9 mouse cellular contexts compared by ENCODE assay signal in genomic region chr11:87443373-87443883, GRCm38 (mm10). TPM values are rescaled to one million over a fixed set of nuclear protein-coding genes. Genes with fewer than 3 reads are reported as not detected.
A peak's percentile ranks its signal among the peaks of the same experiment; 100 is the strongest.
DNase-seq lines count a peak whose midpoint lies in the region; ATAC-seq and TF ChIP-seq lines count a peak whose summit lies in the region.
"Had no signal": no experiment of that assay in that cellular context is flagged by ENCODE, and none has a peak within 500 bp of the region (broad histone marks: within the 10 kb centered on the region; RNA-seq: fewer than 3 reads in every experiment).

No protein-coding gene starts in this region.

- no peak overlapping the region for H3K4me2 ChIP-seq in midbrain, postnatal 0 days (ENCODE audit: low read depth, low read length, poor library complexity, severe bottlenecking)
- no peak overlapping the region for H3K4me2 ChIP-seq in stomach, postnatal 0 days (replicated peaks; ENCODE audit: low read depth)

- no peaks in the 10 kb centered on the region for H3K27me3 ChIP-seq in midbrain, postnatal 0 days (ENCODE audit: insufficient read depth, low read length)
- H3K27me3 ChIP-seq in stomach, postnatal 0 days (ENCODE audit: control insufficient read depth, insufficient read depth, low read length): no peaks in the 10 kb centered on the region

- H3K4me1 ChIP-seq in midbrain, postnatal 0 days (ENCODE audit: insufficient read depth, low read length): no peaks in the 10 kb centered on the region
- no peaks in the 10 kb centered on the region for H3K4me1 ChIP-seq in stomach, postnatal 0 days (replicated peaks; ENCODE audit: control insufficient read depth, insufficient read depth)

- no peak overlapping the region for H3K9ac ChIP-seq in midbrain, postnatal 0 days (replicated peaks; ENCODE audit: low read length, poor library complexity, severe bottlenecking)
- no peak overlapping the region for H3K9ac ChIP-seq in stomach, postnatal 0 days (ENCODE audit: low read length)

- H3K9me3 ChIP-seq in midbrain, postnatal 0 days (ENCODE audit: low read length): no peaks in the 10 kb centered on the region
- no peaks in the 10 kb centered on the region for H3K9me3 ChIP-seq in stomach, postnatal 0 days (ENCODE audit: control insufficient read depth, low read length)

- ATAC-seq in midbrain, postnatal 0 days (ENCODE audit: low FRiP score): no peak
- ATAC-seq in stomach, postnatal 0 days (ENCODE audit: low FRiP score, low TSS enrichment): no peak

- no peak overlapping the region for H3K4me3 ChIP-seq in midbrain, postnatal 0 days (ENCODE audit: low read depth, low read length)
- H3K4me3 ChIP-seq in stomach, postnatal 0 days (ENCODE audit: low read depth, low read length): no peak overlapping the region

- DNase-seq in layer of hippocampus, adult 18-20 months (ENCODE audit: low spot score in 2 of 2): peak; percentile 45 to 64
- DNase-seq in layer of hippocampus, postnatal 25 days (ENCODE audit: extremely low spot score in 1 of 2, low spot score in 1 of 2): no peak
- DNase-seq in cerebellum, postnatal 25 days: peak; percentile 36 to 55
- DNase-seq in frontal cortex, postnatal 36 days (ENCODE audit: low spot score in 2 of 2): peak; percentile 44 to 78
- DNase-seq in kidney, adult 18-20 months: peak; percentile 45
- peak; percentile 46 for DNase-seq in liver
- DNase-seq in midbrain, postnatal 0 days (ENCODE audit: low spot score): peak; percentile 86
- DNase-seq in stomach, postnatal 0 days (ENCODE audit: low spot score): peak; percentile 55

- no peak for TF ChIP-seq CTCF in midbrain, postnatal 0 days (IDR thresholded peaks at IDR 0.05)
- TF ChIP-seq CTCF in stomach, postnatal 0 days (IDR thresholded peaks at IDR 0.05; ENCODE audit: low read depth): no peak

- no peaks in the 10 kb centered on the region for H3K36me3 ChIP-seq in midbrain, postnatal 0 days (ENCODE audit: insufficient read depth, low read length)
- H3K36me3 ChIP-seq in stomach, postnatal 0 days (ENCODE audit: control insufficient read depth, insufficient read depth, low read length): no peaks in the 10 kb centered on the region

- 0% methylated on average over 4 of the region's 5 CpGs for WGBS in midbrain, postnatal 0 days
- WGBS in stomach, postnatal 0 days: 0% methylated on average over 5 of the region's 5 CpGs

- peak overlapping the region; percentile 63 for H3K27ac ChIP-seq in midbrain, postnatal 0 days (ENCODE audit: low read depth, low read length)
- peak overlapping the region; percentile 41; the same call in 1 of the 2 replicates for H3K27ac ChIP-seq in stomach, postnatal 0 days (replicated peaks)

- TF ChIP-seq EP300 in stomach, postnatal 0 days (optimal IDR thresholded peaks at IDR 0.05): peak; percentile 8

RNA-seq across cellular contexts. Expression of gene Tex14, which starts 38.6 kb away (rescaled TPM):
- under 1 TPM; 0.15 to 0.23 TPM for total RNA-seq in layer of hippocampus, adult 18-20 months (2021)
- under 1 TPM; 0.37 to 0.82 TPM for total RNA-seq in layer of hippocampus, postnatal 25 days (2021)
- 0.66 and 4.0 TPM in 2 replicates for total RNA-seq in midbrain, postnatal 0 days (2014; rRNA removed)
- polyA plus RNA-seq in midbrain, postnatal 0 days (2015; fragmentation: Nextera tagmentation; extraction: Ambion mirVana): 0.31 and 0.35 TPM in 2 replicates
- 0.98 and 1.6 TPM in 2 replicates for polyA plus RNA-seq in stomach, postnatal 0 days (2015; fragmentation: Nextera tagmentation; extraction: Ambion mirVana)
- polyA plus RNA-seq: erythroblast, embryonic 14.5 days had no signal

RNA-seq across cellular contexts. Expression of gene Rad51c, which starts 38.7 kb away (rescaled TPM):
- 1 to 10 TPM; 4.5 to 4.6 TPM for total RNA-seq in layer of hippocampus, adult 18-20 months (2021)
- total RNA-seq in layer of hippocampus, postnatal 25 days (2021): 1 to 10 TPM; 3.5 to 4.4 TPM
- total RNA-seq in midbrain, postnatal 0 days (2014; rRNA removed): 2.0 and 2.4 TPM in 2 replicates
- polyA plus RNA-seq in midbrain, postnatal 0 days (2015; fragmentation: Nextera tagmentation; extraction: Ambion mirVana): 1.8 and 2.1 TPM in 2 replicates
- polyA plus RNA-seq in stomach, postnatal 0 days (2015; fragmentation: Nextera tagmentation; extraction: Ambion mirVana): 1.7 and 1.8 TPM in 2 replicates

Comparison
In these comparisons a context has a peak if more than half of its experiments do, and no peak if none do; other contexts are left out.
1. DNase-seq: peak in layer of hippocampus, adult 18-20 months (2 of 2), cerebellum, postnatal 25 days (2 of 2), frontal cortex, postnatal 36 days (2 of 2), kidney, adult 18-20 months (single experiment), liver (single experiment), midbrain, postnatal 0 days (single experiment) and stomach, postnatal 0 days (single experiment); none in layer of hippocampus, postnatal 25 days (0 of 2).